Mouse (Mus musculus) thymus, adult 2 months (tissue): ENCODE results near the gene Pygo2.

Experiments
- CTCF ChIP-seq: fragments of 200-500 bp; IDR thresholded peaks from 2 replicates; pipeline ENCODE4 v1.5.1; 2012; ENCODE audit warnings: mild to moderate bottlenecking, control low read depth, low read length, moderate library complexity, borderline replicate concordance; ENCODE audit not compliant: control insufficient read depth, poor library complexity, insufficient read depth; ENCODE audit errors: extremely low read depth
- POLR2A ChIP-seq: fragments of 200-500 bp; IDR thresholded peaks from 2 replicates; pipeline ENCODE4 v1.6.1; 2012; ENCODE audit warnings: mild to moderate bottlenecking, low read length, control low read depth, moderate library complexity; ENCODE audit not compliant: control insufficient read depth, poor library complexity, insufficient read depth; ENCODE audit errors: extremely low read depth

DNA sequence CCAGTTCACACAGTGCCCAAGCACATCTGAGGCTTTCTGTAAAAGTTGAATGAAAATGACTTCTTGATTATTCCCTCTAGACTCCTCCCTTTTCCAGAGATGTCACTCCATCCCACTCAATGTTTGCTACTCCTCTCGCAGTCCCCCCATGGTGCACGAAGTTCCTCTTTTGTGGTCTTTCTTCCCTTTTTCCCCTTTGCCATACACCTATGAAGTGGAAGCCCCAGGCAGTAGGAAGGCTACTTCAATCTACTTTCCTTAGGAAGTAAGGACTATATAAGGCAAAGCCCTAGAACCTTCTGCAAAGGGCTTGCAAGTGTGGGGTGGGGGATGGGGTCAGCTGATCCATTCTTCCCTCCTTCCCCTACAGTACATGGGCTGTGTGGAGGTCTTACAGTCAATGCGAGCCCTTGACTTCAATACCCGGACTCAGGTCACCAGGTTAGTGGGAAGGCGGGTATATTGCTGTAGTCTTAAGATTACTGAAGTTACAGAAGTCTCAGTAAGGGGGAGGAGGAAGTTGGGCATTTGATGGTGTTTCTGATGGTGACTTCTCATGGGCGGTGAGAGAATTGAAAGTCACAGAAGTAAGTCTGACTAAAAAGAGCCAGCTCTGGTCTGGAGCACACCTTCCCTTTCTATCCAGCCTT lies 7.3 kb upstream of the Pygo2 start:
- no peak for TF ChIP-seq POLR2A
- TF ChIP-seq CTCF = no peak
